Mouse (Mus musculus) cerebellum, adult 9-11 months (tissue): ENCODE results near the gene Cish.
A peak's percentile ranks its signal among the peaks of the same experiment; 100 is the strongest.
"Not testable (repeated sequence)": the region's sequence is repeated elsewhere in the genome, so short reads cannot be mapped to it uniquely, and the experiment has no call there.

Experiments used
- DNase-seq: peaks from one replicate; pipeline ENCODE4 v3.0.0; 2022

Gene Cish

GRCm38 (mm10) chr9:107299783-107300182 is 4.0 kb downstream of the Cish start:
- DNase-seq = no peak

DNA sequence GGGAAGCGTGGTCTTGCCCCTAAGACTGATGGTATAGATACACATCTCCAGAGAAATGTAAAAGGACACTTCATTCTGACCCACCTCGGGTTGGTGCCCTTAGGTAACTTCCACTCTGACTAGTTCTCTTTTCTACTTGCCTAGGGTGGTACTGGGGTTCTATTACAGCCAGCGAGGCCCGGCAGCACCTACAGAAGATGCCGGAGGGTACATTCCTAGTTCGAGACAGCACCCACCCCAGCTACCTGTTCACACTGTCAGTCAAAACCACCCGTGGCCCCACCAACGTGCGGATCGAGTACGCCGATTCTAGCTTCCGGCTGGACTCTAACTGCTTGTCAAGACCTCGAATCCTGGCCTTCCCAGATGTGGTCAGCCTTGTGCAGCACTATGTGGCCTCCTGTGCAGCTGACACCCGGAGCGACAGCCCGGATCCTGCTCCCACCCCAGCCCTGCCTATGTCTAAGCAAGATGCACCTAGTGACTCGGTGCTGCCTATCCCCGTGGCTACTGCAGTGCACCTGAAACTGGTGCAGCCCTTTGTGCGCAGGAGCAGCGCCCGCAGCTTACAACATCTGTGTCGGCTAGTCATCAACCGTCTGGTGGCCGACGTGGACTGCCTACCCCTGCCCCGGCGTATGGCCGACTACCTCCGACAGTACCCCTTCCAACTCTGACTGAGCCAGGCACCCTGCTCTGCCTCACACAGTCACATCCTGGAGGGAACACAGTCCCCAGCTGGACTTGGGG is 4.6 kb downstream of the Cish start:
- no peak for DNase-seq

DNA sequence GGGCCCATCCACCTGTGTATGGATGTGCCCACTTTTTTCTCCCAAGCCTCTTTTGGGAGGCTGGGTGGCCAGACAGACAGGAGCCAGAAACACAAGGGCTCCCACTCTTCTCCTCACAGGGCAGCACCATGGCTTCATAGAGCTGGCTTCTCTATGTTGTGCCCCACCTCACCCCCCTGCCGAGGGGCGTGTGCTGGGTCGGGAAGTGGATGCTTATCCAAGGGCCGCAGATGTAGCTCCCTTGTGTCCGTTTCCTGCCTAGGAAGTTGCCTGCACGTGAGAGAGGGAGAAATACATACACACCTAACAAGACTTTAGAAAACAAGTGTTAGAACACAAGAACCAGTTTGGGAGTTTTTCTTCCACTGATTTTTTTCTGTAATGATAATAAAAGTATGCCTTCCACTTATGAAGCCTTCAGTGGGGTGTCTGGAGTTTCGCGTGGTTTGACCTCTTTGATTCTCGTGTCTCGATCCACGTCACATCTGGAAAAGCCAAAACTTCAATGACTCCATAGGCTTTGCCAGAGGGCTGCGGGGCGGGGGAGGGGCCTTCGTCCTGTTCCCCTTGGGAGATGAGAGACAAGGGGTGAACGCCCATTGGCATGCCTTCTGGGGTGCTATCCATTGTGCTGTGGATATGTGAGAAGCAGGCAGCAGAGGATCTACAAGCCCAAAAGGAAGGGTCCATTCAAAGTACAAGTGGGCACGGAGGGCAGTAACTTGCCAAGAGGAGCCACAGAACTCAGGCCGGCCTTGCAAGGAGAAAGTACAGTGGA is 5.9 kb downstream of the Cish start:
- no peak for DNase-seq

GRCm38 (mm10) chr9:107302592-107302991 is 6.8 kb downstream of the Cish start:
- no peak for DNase-seq

GRCm38 (mm10) chr9:107303121-107303820 is 7.4 kb downstream of the Cish start:
- no peak for DNase-seq

DNA sequence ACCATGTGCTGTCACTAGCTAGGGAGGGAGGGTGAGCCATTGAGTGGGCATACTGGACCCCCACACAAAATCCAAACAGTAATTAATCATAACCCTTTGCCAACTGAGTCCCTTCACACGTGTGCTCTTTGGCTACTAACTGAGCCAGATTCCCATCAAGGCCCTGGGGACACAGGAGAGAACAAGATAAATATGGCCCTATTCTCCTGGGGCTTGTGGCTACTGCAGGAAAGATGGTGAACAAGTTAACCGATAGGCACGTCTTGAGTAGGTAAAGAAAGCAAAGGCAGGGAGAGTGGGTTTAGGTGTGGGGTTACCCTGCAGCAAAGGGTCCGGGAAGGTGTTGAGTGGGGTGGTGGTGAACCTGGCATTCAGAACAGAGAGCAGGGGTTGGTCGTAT is 8.1 kb downstream of the Cish start:
- DNase-seq = no peak

DNA sequence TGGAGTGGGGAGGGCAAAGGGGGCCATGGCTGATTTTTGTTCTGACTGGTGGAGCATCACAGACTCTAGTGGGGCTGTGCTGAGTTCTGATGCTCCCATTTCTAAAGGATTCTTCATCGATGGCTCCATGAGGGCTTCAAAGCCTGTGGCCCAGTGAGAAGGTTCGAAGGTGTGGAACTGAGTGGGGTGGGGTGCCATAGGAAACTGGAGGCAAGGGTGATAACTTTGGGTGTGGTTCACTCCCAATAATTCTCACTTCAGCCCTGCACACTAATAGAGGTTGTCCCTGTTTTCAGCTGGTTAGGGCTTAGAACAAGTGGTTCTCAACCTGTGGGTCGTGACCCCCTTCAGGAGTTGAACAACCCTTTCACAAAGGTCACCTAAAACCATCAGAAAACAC is 8.6 kb downstream of the Cish start:
- no peak for DNase-seq

- DNase-seq = no peak
Observed at GRCm38 (mm10) chr9:107305012-107305411, 9.2 kb downstream of the Cish start.

- DNase-seq = no peak
Observed at GRCm38 (mm10) chr9:107305601-107306542, 10.0 kb downstream of the Cish start.

DNA sequence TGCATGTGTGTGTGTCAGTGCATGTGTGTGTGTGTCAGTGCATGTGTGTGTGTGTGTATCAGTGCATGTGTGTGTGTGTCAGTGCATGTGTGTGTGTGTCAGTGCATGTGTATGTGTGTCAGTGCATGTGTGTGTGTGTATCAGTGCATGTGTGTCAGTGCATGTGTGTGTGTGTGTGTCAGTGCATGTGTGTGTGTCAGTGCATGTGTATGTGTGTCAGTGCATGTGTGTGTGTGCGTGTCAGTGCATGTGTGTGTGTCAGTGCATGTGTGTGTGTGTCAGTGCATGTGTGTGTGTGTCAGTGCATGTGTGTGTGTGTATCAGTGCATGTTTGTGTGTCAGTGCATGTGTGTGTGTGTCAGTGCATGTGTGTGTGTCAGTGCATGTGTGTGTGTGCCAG is 10.8 kb downstream of the Cish start:
- DNase-seq = not testable (repeated sequence)

DNA sequence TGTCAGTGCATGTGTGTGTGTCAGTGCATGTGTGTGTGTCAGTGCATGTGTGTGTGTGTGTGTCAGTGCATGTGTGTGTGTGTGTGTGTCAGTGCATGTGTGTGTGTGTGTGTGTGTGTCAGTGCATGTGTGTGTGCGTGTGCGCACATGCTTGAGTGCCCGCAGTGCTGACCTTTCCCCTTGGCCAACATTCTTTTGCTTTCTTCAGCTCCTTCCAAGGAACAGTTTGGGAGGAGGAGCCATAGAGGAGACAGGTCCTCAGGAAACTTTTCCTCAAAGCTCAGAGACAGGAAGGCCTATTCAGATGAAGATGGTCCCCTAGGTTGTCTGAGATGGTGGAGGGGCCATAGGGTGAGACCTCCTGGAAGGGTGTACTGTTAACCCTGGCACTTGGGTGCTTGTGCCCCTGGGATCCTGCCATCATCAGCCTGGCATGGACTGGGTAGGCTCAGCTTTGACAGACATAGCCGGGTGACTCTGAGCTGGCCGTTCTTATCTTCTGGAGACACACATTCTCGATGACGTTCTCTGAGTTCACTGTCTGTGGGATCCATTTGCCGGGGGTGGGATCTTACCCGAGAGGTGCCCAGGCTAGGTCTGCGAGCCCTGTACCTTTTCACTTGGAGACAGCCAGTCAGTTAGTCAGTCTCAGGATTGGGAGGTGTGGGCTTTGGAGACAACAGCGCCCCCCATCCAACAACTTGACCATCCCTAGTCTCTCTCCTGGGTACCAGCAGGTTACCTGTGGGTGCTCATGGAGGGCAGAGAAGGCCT is 11.5 kb downstream of the Cish start:
- no peak for DNase-seq

GRCm38 (mm10) chr9:107307886-107308285 is 12.1 kb downstream of the Cish start:
- DNase-seq = no peak

DNA sequence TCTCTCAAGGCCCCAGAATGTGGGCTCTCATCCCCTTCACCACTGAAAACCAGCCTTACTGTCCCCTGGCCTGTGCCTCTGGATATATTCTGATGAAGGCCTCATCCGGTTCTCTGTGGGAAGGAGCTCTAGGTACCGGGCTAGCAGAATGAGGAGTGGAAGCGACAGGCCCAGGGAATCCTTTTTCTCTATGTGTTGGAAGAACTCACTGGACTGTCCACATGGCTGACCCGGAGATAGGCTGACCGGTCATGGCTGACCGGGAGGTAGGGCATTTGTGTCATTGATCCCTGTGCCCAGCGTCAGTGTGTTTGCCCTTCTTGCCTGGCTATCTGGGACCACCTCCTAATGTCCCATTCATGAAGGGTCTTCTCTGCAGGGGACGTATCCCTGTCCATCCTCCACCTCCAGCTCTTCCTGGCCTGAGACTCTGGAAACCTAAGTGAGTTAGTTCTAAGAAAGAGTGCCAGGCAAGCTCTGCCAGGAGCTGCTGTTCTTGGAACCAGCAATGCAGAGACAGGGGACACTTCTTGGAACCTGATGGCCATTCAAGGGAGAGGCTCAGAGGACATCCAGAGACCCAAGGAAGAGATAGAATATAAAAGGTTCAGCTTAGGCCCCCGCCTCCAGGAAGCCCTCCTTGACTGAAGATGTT is 12.6 kb downstream of the Cish start:
- DNase-seq = no peak

GRCm38 (mm10) chr9:107309171-107309570 is 13.3 kb downstream of the Cish start:
- DNase-seq = no peak

DNA sequence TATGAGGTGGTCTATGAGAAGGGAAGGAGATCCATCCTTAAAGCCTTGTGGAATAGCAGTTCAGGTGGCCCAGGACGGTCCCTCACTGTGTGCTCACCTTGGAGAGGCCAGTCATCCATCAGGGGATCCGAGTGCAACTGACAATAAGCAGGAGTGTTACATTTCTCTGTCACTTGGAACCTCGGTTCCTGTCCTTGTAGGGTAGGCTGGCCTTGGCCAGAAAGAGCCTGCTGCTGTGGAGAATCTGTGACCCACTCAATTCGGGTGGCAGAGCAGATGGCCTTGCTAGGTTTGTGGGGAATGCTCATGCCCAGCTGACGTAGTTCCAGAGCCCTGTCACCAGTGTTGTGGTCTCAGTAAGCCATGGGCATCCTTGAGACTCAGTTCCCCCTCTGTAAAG is 13.8 kb downstream of the Cish start:
- DNase-seq = no peak

- no peak for DNase-seq
Observed at GRCm38 (mm10) chr9:107312811-107313584, 17.2 kb downstream of the Cish start.

GRCm38 (mm10) chr9:107313926-107314325 is 18.1 kb downstream of the Cish start:
- no peak for DNase-seq

DNA sequence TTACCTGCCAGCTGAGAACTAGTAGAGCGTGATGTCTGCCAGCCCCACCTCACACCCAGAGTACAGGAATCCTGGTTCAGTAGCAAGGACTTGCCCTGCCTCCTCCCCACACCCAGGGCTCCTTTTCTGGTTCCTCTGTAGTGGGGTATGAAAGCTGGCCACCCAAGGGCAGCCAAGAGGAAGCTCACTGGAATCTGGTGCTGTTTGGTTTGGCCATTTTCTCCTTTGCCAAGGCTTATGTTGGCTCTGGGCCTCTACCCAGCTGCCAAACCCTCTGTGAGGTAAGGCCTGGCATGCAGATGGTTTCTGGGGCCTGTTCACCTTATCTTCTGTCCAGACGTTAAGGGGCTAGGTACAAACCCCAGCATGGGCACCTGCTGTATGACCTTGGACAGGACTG is 20.0 kb downstream of the Cish start:
- DNase-seq = no peak

DNA sequence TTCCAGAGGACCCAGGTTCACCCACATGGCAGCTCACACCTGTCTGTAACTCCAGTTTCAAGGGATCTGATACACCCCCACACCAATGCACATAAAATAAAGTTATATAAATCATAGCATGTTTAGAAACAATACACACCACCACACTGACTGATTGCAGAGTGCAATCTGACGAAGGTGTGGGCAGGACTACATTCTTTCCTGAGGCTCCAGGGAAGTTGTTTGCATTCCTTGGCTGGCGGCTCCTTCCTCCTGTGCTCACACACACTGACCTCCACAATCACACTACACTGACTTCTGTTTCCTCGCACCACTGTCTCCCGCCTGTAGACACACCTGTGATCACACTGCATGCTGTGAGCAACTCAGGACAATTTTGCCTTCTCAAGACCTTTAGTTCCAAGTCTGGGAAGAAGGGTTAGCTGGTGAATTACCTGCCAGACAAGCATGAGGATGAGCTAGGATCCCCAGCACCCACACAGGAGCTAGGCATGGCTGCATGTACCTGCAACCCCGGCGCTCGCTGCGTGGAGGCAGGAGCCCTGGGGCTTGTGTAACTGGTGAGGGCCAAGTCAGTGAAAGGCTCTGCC is 26.7 kb downstream of the Cish start:
- DNase-seq = no peak

GRCm38 (mm10) chr9:107323558-107323957 is 27.7 kb downstream of the Cish start:
- peak; percentile 84 for DNase-seq
